ENCODE assay signal across 12 mouse cellular contexts in genomic region chr5:16552647-16553046, GRCm38 (mm10). TPM values are rescaled to one million over a fixed set of nuclear protein-coding genes. Genes with fewer than 3 reads are reported as not detected.
DNase-seq lines count a peak whose midpoint lies in the region; ATAC-seq lines count a peak whose summit lies in the region.
"Had no signal": no experiment of that assay in that cellular context is flagged by ENCODE, and none has a peak within 500 bp of the region (broad histone marks: within the 10 kb centered on the region; RNA-seq: fewer than 3 reads in every experiment).

No protein-coding gene starts in this region.

- no peak overlapping the region for H3K9ac ChIP-seq in heart, embryonic 13.5 days
- H3K9ac ChIP-seq in lung, embryonic 16.5 days (ENCODE audit: low read length) = no peak overlapping the region
- H3K9ac ChIP-seq in kidney, embryonic 14.5 days (ENCODE audit: low read depth, low read length) = no peak overlapping the region
- H3K9ac ChIP-seq: midbrain, embryonic 12.5 days had no signal

- no peaks in the 10 kb centered on the region for H3K36me3 ChIP-seq in heart, embryonic 13.5 days
- no peaks in the 10 kb centered on the region for H3K36me3 ChIP-seq in lung, embryonic 16.5 days (ENCODE audit: control insufficient read depth, insufficient read depth, low read length)
- no peaks in the 10 kb centered on the region for H3K36me3 ChIP-seq in kidney, embryonic 14.5 days (ENCODE audit: control insufficient read depth, insufficient read depth, low read length)
- H3K36me3 ChIP-seq: limb, embryonic 15.5 days; midbrain, embryonic 12.5 days had no signal

- no peak for DNase-seq in heart, postnatal 25 days (ENCODE audit: low spot score)
- no peak for DNase-seq in lung, postnatal 4 days
- no peak for DNase-seq in left cerebral cortex, postnatal 10 days (ENCODE audit: extremely low spot score in 1 of 2, low spot score in 2 of 2)
- DNase-seq: cerebellum, adult 11 months had no signal

- H3K4me2 ChIP-seq in heart, embryonic 13.5 days = peak overlapping the region; percentile 75
- peak overlapping the region; percentile 67; the same call in 1 of the 2 replicates for H3K4me2 ChIP-seq in lung, embryonic 16.5 days (ENCODE audit: low read depth, low read length)
- no peak overlapping the region for H3K4me2 ChIP-seq in kidney, embryonic 14.5 days (replicated peaks; ENCODE audit: low read depth, low read length)

- no peak overlapping the region for H3K27ac ChIP-seq in heart, embryonic 13.5 days (replicated peaks)
- no peak overlapping the region for H3K27ac ChIP-seq in lung, embryonic 16.5 days (ENCODE audit: low read length)
- H3K27ac ChIP-seq in kidney, embryonic 14.5 days (ENCODE audit: low read depth, low read length) = no peak overlapping the region
- H3K27ac ChIP-seq: kidney, postnatal 0 days; limb, embryonic 15.5 days; midbrain, embryonic 12.5 days had no signal

- peaks cover 14% of the 10 kb centered on the region for H3K4me1 ChIP-seq in heart, embryonic 13.5 days
- peaks cover 13% of the 10 kb centered on the region for H3K4me1 ChIP-seq in lung, embryonic 16.5 days (replicated peaks; ENCODE audit: control insufficient read depth, insufficient read depth, low read length)
- H3K4me1 ChIP-seq in kidney, embryonic 14.5 days (ENCODE audit: control insufficient read depth, insufficient read depth, low read length) = no peaks in the 10 kb centered on the region

- no peak overlapping the region for H3K4me3 ChIP-seq in heart, embryonic 13.5 days
- H3K4me3 ChIP-seq in lung, embryonic 16.5 days (ENCODE audit: low read length) = no peak overlapping the region
- H3K4me3 ChIP-seq in kidney, embryonic 14.5 days (ENCODE audit: low read length) = no peak overlapping the region

- no peaks in the 10 kb centered on the region for H3K9me3 ChIP-seq in heart, embryonic 13.5 days
- H3K9me3 ChIP-seq in lung, embryonic 16.5 days (ENCODE audit: control insufficient read depth, low read length) = no peaks in the 10 kb centered on the region
- H3K9me3 ChIP-seq in kidney, embryonic 14.5 days (ENCODE audit: control insufficient read depth, low read length) = no peaks in the 10 kb centered on the region
- H3K9me3 ChIP-seq: limb, embryonic 15.5 days; midbrain, embryonic 12.5 days had no signal

- ATAC-seq in heart, embryonic 13.5 days (ENCODE audit: extremely low read depth, insufficient number of reproducible peaks, low FRiP score, low TSS enrichment) = no peak
- ATAC-seq in lung, embryonic 16.5 days (ENCODE audit: low read depth) = peak; percentile 2; the same call in 1 of the 2 replicates
- peak; percentile 54 to 67; a peak in 3 of 4 replicates for ATAC-seq in hematopoietic stem cell, adult 5-6 weeks (replicated peaks in 1 of 2; ENCODE audit: insufficient read depth in 1 of 2, low FRiP score in 2 of 2, low TSS enrichment in 1 of 2, low read depth in 1 of 2, poor library complexity in 2 of 2, severe bottlenecking in 2 of 2)
- peak; percentile 82 for ATAC-seq in megakaryocyte progenitor cell, adult 5-6 weeks (replicated peaks; ENCODE audit: poor library complexity)
- ATAC-seq in kidney, embryonic 14.5 days (ENCODE audit: low FRiP score, low TSS enrichment) = no peak

- H3K27me3 ChIP-seq in heart, embryonic 13.5 days (replicated peaks) = no peaks in the 10 kb centered on the region
- H3K27me3 ChIP-seq in lung, embryonic 16.5 days (ENCODE audit: control insufficient read depth, insufficient read depth, low read depth, low read length) = no peaks in the 10 kb centered on the region
- H3K27me3 ChIP-seq in kidney, embryonic 14.5 days (ENCODE audit: control insufficient read depth, insufficient read depth, low read length) = no peaks in the 10 kb centered on the region
- H3K27me3 ChIP-seq: limb, embryonic 15.5 days; midbrain, embryonic 12.5 days had no signal

- intact Hi-C loops in heart, postnatal 25 days (cut with DNase I) = no loop called here
- intact Hi-C loops in left cerebral cortex, postnatal 10 days (cut with DNase I) = no loop called here

- WGBS in heart, embryonic 13.5 days = 51% methylated on average over 4 of the region's 4 CpGs
- WGBS in lung, embryonic 16.5 days = 47% methylated on average over 4 of the region's 4 CpGs
- 62% methylated on average over 4 of the region's 4 CpGs for WGBS in kidney, embryonic 14.5 days

RNA-seq across cellular contexts. Expression of gene Hgf, which starts 0.6 kb away (rescaled TPM):
- 1.7 and 1.8 TPM in 2 replicates for polyA plus RNA-seq in heart, embryonic 13.5 days (2015; fragmentation: Nextera tagmentation; extraction: Ambion mirVana)
- 1 to 10 TPM in 1 of 2 experiments, under 1 TPM in 1; 0.68 to 1.0 TPM for total RNA-seq in heart, postnatal 25 days (2021)
- polyA plus RNA-seq in lung, embryonic 16.5 days (2015; fragmentation: Nextera tagmentation; extraction: Ambion mirVana) = 1.6 and 1.9 TPM in 2 replicates
- 36.5 and 37.4 TPM in 2 replicates for total RNA-seq in hematopoietic stem cell, adult 5-6 weeks (2017)
- 10.5 and 12.0 TPM in 2 replicates for total RNA-seq in megakaryocyte progenitor cell, adult 5-6 weeks (2015)
- 11.1 and 11.2 TPM in 2 replicates for total RNA-seq in megakaryocyte progenitor cell, adult 5-6 weeks (2017)
- 1 to 10 TPM; 4.7 to 5.3 TPM for total RNA-seq in left cerebral cortex, postnatal 10 days (2021)
- 4.5 and 5.3 TPM in 2 replicates for polyA plus RNA-seq in kidney, embryonic 14.5 days (2014; fragmentation: Nextera tagmentation; extraction: Ambion mirVana)

Comparison
In these comparisons a context has a peak if more than half of its experiments do, and no peak if none do; other contexts are left out.
1. ATAC-seq: peak in lung, embryonic 16.5 days (single experiment), hematopoietic stem cell, adult 5-6 weeks (2 of 2) and megakaryocyte progenitor cell, adult 5-6 weeks (single experiment); none in heart, embryonic 13.5 days (single experiment) and kidney, embryonic 14.5 days (single experiment).